ENCODE assay signal across 25 mouse cellular contexts in the genomic region with DNA sequence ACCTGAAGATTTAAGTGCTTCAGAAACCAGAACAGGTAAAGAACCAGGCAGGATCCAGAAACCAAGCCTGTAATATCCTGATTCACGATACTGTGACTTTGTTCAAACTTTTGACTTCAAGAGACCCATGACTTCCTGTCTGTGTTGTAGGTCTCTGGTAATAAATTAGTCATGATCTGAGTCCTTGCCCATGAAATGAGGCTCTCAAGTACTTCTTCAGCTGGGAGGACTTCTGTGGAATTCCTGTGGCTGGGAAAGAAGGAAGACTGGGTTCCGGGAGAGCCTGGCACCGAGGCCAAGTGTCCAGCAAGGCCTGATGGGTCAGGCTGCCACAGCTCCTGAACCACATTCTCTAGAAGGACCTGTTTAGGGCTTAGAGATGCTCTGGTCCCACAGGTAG.
"Had no signal": no experiment of that assay in that cellular context is flagged by ENCODE, and none has a peak within 500 bp of the region (broad histone marks: within the 10 kb centered on the region; RNA-seq: fewer than 3 reads in every experiment).

No protein-coding gene starts in this region.

- H3K27ac ChIP-seq: heart, adult 2 months; heart, embryonic 13.5 days; heart, embryonic 15.5 days; hindbrain, embryonic 13.5 days; hindbrain, embryonic 15.5 days; hindbrain, postnatal 0 days; kidney, embryonic 15.5 days; kidney, postnatal 0 days; limb, embryonic 13.5 days; limb, embryonic 15.5 days had no signal

- H3K4me2 ChIP-seq: heart, embryonic 11.5 days; heart, embryonic 13.5 days; heart, embryonic 15.5 days; hindbrain, embryonic 13.5 days; hindbrain, embryonic 15.5 days; kidney, embryonic 15.5 days; limb, embryonic 13.5 days; limb, embryonic 15.5 days had no signal

- DNase-seq: gastrocnemius, postnatal 14 days; gastrocnemius, postnatal 36 days; heart, adult 11 months; heart, adult 2 months; heart, postnatal 14 days; heart, postnatal 36 days; kidney, adult 11 months; kidney, adult 2 months; kidney, adult 9 months; kidney, postnatal 14 days; kidney, postnatal 36 days; layer of hippocampus, adult 9-11 months; layer of hippocampus, postnatal 36 days; left cerebral cortex, postnatal 4 days had no signal

- H3K4me1 ChIP-seq: heart, embryonic 13.5 days; heart, embryonic 15.5 days; hindbrain, embryonic 13.5 days; hindbrain, embryonic 15.5 days; limb, embryonic 13.5 days; limb, embryonic 15.5 days had no signal

- H3K4me3 ChIP-seq: heart, adult 2 months; heart, embryonic 13.5 days; heart, embryonic 15.5 days; hindbrain, embryonic 13.5 days; hindbrain, embryonic 15.5 days; kidney, embryonic 15.5 days; limb, embryonic 13.5 days; limb, embryonic 15.5 days had no signal

- H3K27me3 ChIP-seq: heart, embryonic 13.5 days; heart, embryonic 15.5 days; hindbrain, embryonic 13.5 days; hindbrain, embryonic 15.5 days; kidney, embryonic 15.5 days; limb, embryonic 13.5 days; limb, embryonic 15.5 days had no signal

- H3K9me3 ChIP-seq: heart, embryonic 13.5 days; heart, embryonic 15.5 days; hindbrain, embryonic 13.5 days; hindbrain, embryonic 15.5 days; kidney, embryonic 15.5 days; limb, embryonic 13.5 days; limb, embryonic 15.5 days had no signal

- ATAC-seq: hindbrain, postnatal 0 days; intestine, embryonic 16.5 days had no signal

- H3K36me3 ChIP-seq: hindbrain, embryonic 13.5 days; hindbrain, embryonic 15.5 days had no signal

- H3K9ac ChIP-seq: heart, embryonic 13.5 days; heart, embryonic 15.5 days; hindbrain, embryonic 13.5 days; hindbrain, embryonic 15.5 days; kidney, embryonic 15.5 days; limb, embryonic 13.5 days; limb, embryonic 15.5 days had no signal
